Comparison of ENCODE assay signal across 10 mouse cellular contexts in genomic region chr2:113234559-113234958, GRCm38 (mm10). TPM values are rescaled to one million over a fixed set of nuclear protein-coding genes. Genes with fewer than 3 reads are reported as not detected.
DNase-seq lines count a peak whose midpoint lies in the region; ATAC-seq lines count a peak whose summit lies in the region.
"Had no signal": no experiment of that assay in that cellular context is flagged by ENCODE, and none has a peak within 500 bp of the region (broad histone marks: within the 10 kb centered on the region; RNA-seq: fewer than 3 reads in every experiment).

No protein-coding gene starts in this region.

- DNase-seq in hindbrain, embryonic 11.5 days (ENCODE audit: low spot score) = peak; percentile 75
- DNase-seq in hindbrain, embryonic 10.5 days (ENCODE audit: low spot score) = no peak
- DNase-seq in 3T3-L1 (ENCODE audit: low read depth, low spot score) = peak; percentile 91
- DNase-seq in MN1 (ENCODE audit: low spot score) = peak; percentile 41
- no peak for DNase-seq in natural killer cell, adult 2 months (ENCODE audit: low spot score in 2 of 2)

- no peak overlapping the region for H3K9ac ChIP-seq in hindbrain, embryonic 11.5 days (ENCODE audit: low read depth, low read length)
- no peak overlapping the region for H3K9ac ChIP-seq in forebrain, embryonic 13.5 days
- H3K9ac ChIP-seq in heart, embryonic 11.5 days (ENCODE audit: low read depth, low read length) = no peak overlapping the region
- H3K9ac ChIP-seq: liver, embryonic 15.5 days had no signal

- H3K4me1 ChIP-seq in hindbrain, embryonic 11.5 days (replicated peaks; ENCODE audit: control insufficient read depth, insufficient read depth, low read length) = no peaks in the 10 kb centered on the region
- H3K4me1 ChIP-seq in hindbrain, embryonic 10.5 days (replicated peaks) = no peaks in the 10 kb centered on the region
- H3K4me1 ChIP-seq in forebrain, embryonic 13.5 days = 0 out of 2 replicates have a peak, but pooled peaks cover 4% of the 10 kb centered on the region
- no peaks in the 10 kb centered on the region for H3K4me1 ChIP-seq in heart, embryonic 11.5 days (ENCODE audit: control insufficient read depth, insufficient read depth, low read length)
- H3K4me1 ChIP-seq: liver, embryonic 15.5 days had no signal

- H3K36me3 ChIP-seq in hindbrain, embryonic 11.5 days (ENCODE audit: control insufficient read depth, insufficient read depth, low read length) = no peaks in the 10 kb centered on the region
- no peaks in the 10 kb centered on the region for H3K36me3 ChIP-seq in hindbrain, embryonic 10.5 days
- no peaks in the 10 kb centered on the region for H3K36me3 ChIP-seq in forebrain, embryonic 13.5 days (ENCODE audit: poor library complexity, severe bottlenecking)
- no peaks in the 10 kb centered on the region for H3K36me3 ChIP-seq in heart, embryonic 11.5 days (ENCODE audit: control insufficient read depth, insufficient read depth, low read length)
- H3K36me3 ChIP-seq: liver, embryonic 15.5 days had no signal

- ATAC-seq in hindbrain, embryonic 11.5 days (ENCODE audit: low FRiP score) = no peak
- peak; percentile 54; the same call in 1 of the 2 replicates for ATAC-seq in forebrain, embryonic 13.5 days
- peak; percentile 80 for ATAC-seq in megakaryocyte progenitor cell, adult 5-6 weeks (replicated peaks; ENCODE audit: poor library complexity)
- ATAC-seq in heart, embryonic 11.5 days (replicated peaks; ENCODE audit: insufficient number of reproducible peaks, low FRiP score, low TSS enrichment) = no peak

- H3K27me3 ChIP-seq in hindbrain, embryonic 11.5 days (ENCODE audit: control insufficient read depth, insufficient read depth, low read length) = no peaks in the 10 kb centered on the region
- no peaks in the 10 kb centered on the region for H3K27me3 ChIP-seq in hindbrain, embryonic 10.5 days (ENCODE audit: insufficient read depth, poor library complexity, severe bottlenecking)
- H3K27me3 ChIP-seq in forebrain, embryonic 13.5 days = no peaks in the 10 kb centered on the region
- no peaks in the 10 kb centered on the region for H3K27me3 ChIP-seq in heart, embryonic 11.5 days (ENCODE audit: control insufficient read depth, insufficient read depth, low read length)
- H3K27me3 ChIP-seq: liver, embryonic 15.5 days had no signal

- H3K27ac ChIP-seq in hindbrain, embryonic 11.5 days (ENCODE audit: low read depth, low read length) = no peak overlapping the region
- no peak overlapping the region for H3K27ac ChIP-seq in hindbrain, embryonic 10.5 days
- no peak overlapping the region for H3K27ac ChIP-seq in forebrain, embryonic 13.5 days
- no peak overlapping the region for H3K27ac ChIP-seq in heart, embryonic 11.5 days (ENCODE audit: low read depth, low read length)
- H3K27ac ChIP-seq: liver, embryonic 15.5 days had no signal

- no peak overlapping the region for H3K4me3 ChIP-seq in hindbrain, embryonic 11.5 days (ENCODE audit: low read depth, low read length)
- no peak overlapping the region for H3K4me3 ChIP-seq in hindbrain, embryonic 10.5 days
- H3K4me3 ChIP-seq in forebrain, embryonic 13.5 days = no peak overlapping the region
- H3K4me3 ChIP-seq in heart, embryonic 11.5 days (ENCODE audit: low read depth, low read length) = no peak overlapping the region
- H3K4me3 ChIP-seq: liver, embryonic 15.5 days had no signal

- no peaks in the 10 kb centered on the region for H3K9me3 ChIP-seq in hindbrain, embryonic 11.5 days (ENCODE audit: control insufficient read depth, low read length)
- no peaks in the 10 kb centered on the region for H3K9me3 ChIP-seq in hindbrain, embryonic 10.5 days
- no peaks in the 10 kb centered on the region for H3K9me3 ChIP-seq in forebrain, embryonic 13.5 days (replicated peaks)
- H3K9me3 ChIP-seq in heart, embryonic 11.5 days (replicated peaks; ENCODE audit: control insufficient read depth, low read length) = no peaks in the 10 kb centered on the region
- H3K9me3 ChIP-seq: liver, embryonic 15.5 days had no signal

- no peak overlapping the region for H3K4me2 ChIP-seq in hindbrain, embryonic 11.5 days (replicated peaks; ENCODE audit: low read depth, low read length)
- no peak overlapping the region for H3K4me2 ChIP-seq in forebrain, embryonic 13.5 days
- H3K4me2 ChIP-seq in heart, embryonic 11.5 days = no peak overlapping the region
- H3K4me2 ChIP-seq: liver, embryonic 15.5 days had no signal

- 20% methylated on average over 3 of the region's 3 CpGs for WGBS in hindbrain, embryonic 11.5 days
- WGBS in hindbrain, embryonic 10.5 days = 19% methylated on average over 3 of the region's 3 CpGs
- 21% methylated on average over 3 of the region's 3 CpGs for WGBS in forebrain, embryonic 13.5 days
- WGBS in heart, embryonic 11.5 days (ENCODE audit: insufficient replicate concordance) = 12% methylated on average over 3 of the region's 3 CpGs

RNA-seq across cellular contexts. Expression of gene Ryr3, which starts 17.7 kb away (rescaled TPM):
- polyA plus RNA-seq in hindbrain, embryonic 11.5 days (2014; fragmentation: Nextera tagmentation; extraction: Ambion mirVana) = 1.0 and 1.9 TPM in 2 replicates
- polyA plus RNA-seq in hindbrain, embryonic 10.5 days (2016; fragmentation: Nextera tagmentation; extraction: Ambion mirVana) = 0.32 and 0.47 TPM in 2 replicates
- 1.1 and 1.3 TPM in 2 replicates for polyA plus RNA-seq in forebrain, embryonic 13.5 days (2015; fragmentation: Nextera tagmentation; extraction: Ambion mirVana)
- not detected in 2 replicates for total RNA-seq in megakaryocyte progenitor cell, adult 5-6 weeks (2015)
- total RNA-seq in megakaryocyte progenitor cell, adult 5-6 weeks (2017) = under 0.01 TPM in 1 of 2 replicates, not detected in the other
- polyA plus RNA-seq in heart, embryonic 11.5 days (2014; fragmentation: Nextera tagmentation; extraction: Ambion mirVana) = 3.8 and 5.5 TPM in 2 replicates

RNA-seq across cellular contexts. Expression of gene Tmco5b, which starts 51.0 kb away (rescaled TPM):
- 0.13 TPM in 1 of 2 replicates, not detected in the other for polyA plus RNA-seq in hindbrain, embryonic 11.5 days (2014; fragmentation: Nextera tagmentation; extraction: Ambion mirVana)
- polyA plus RNA-seq in hindbrain, embryonic 10.5 days (2016; fragmentation: Nextera tagmentation; extraction: Ambion mirVana) = not detected in 2 replicates
- not detected in 2 replicates for polyA plus RNA-seq in forebrain, embryonic 13.5 days (2015; fragmentation: Nextera tagmentation; extraction: Ambion mirVana)
- not detected in 2 replicates for total RNA-seq in megakaryocyte progenitor cell, adult 5-6 weeks (2015)
- total RNA-seq in megakaryocyte progenitor cell, adult 5-6 weeks (2017) = not detected in 2 replicates
- not detected in 2 replicates for polyA plus RNA-seq in heart, embryonic 11.5 days (2014; fragmentation: Nextera tagmentation; extraction: Ambion mirVana)
- polyA plus RNA-seq: liver, embryonic 15.5 days; stomach, embryonic 16.5 days had no signal

Comparison
In these comparisons a context has a peak if more than half of its experiments do, and no peak if none do; other contexts are left out.
1. DNase-seq: peak in hindbrain, embryonic 11.5 days (single experiment), 3T3-L1 (single experiment) and MN1 (single experiment); none in hindbrain, embryonic 10.5 days (single experiment) and natural killer cell, adult 2 months (0 of 2).
2. ATAC-seq: peak in forebrain, embryonic 13.5 days (single experiment) and megakaryocyte progenitor cell, adult 5-6 weeks (single experiment); none in hindbrain, embryonic 11.5 days (single experiment) and heart, embryonic 11.5 days (single experiment).